Mouse (Mus musculus): ENCODE data around the gene Ccdc170.

DNA sequence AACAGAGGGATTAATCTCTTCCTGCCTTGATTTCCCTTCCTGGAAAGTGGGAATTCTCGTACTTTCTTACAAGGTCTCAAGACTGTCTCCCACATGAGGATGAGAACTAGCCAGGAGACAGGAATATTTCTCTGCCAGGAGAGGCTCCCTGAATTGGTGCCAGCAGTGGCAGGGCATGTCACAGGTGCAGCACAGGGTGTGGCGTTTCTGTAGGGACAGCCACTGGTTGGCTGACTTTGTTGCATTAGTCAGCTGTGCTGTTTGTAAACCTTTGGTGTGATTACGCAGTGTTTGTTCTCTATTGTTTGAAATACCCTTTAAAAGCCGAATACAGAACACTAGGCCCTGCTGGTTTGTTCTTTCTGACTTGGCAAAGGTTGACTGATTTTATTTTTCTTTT, 117.3 kb downstream of the Ccdc170 start:
- TF ChIP-seq POLR2A (IDR thresholded peaks at IDR 0.05; ENCODE audit: low read depth, low read length): no peak
- TF ChIP-seq CTCF (IDR thresholded peaks at IDR 0.05; ENCODE audit: extremely low read depth, insufficient read depth, insufficient read length, insufficient replicate concordance): no peak
